Mouse (Mus musculus): ENCODE data around the gene Acsf3.

Acsf3 gene

DNA sequence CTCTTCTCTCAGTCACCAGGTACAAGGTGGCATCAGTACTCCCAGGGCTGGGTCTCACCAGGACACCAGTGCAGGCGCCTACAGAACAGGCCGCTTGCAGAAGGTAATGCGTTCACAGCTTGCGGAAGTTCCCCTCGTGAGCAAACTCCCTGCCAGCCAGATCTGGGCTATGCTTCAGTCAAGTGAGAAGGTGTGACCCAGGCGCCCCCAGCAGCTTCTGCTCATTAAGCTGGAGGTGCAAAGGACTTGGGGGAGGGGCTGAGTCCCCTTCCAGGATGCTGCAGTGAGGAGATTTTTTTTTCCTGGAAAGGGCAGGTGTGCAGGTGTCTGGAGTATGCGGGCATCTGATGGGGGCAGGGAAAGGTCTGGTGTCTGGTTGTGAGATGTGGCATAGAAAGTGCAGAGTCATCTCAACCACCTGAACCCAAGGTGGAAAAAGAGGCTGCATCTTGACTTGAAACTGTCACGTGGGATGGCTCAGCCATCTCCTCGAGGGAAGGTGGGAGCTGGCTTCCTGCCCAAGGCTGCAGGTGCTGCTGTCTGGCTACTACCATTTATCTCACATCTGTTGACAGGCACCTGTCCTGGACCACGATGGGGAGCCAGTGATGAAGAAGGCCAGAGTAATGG lies 2.7 kb upstream of the Acsf3 start:
- TF ChIP-seq GATA4 (IDR thresholded peaks at IDR 0.05; ENCODE audit: insufficient replicate concordance, low read length): no peak

DNA sequence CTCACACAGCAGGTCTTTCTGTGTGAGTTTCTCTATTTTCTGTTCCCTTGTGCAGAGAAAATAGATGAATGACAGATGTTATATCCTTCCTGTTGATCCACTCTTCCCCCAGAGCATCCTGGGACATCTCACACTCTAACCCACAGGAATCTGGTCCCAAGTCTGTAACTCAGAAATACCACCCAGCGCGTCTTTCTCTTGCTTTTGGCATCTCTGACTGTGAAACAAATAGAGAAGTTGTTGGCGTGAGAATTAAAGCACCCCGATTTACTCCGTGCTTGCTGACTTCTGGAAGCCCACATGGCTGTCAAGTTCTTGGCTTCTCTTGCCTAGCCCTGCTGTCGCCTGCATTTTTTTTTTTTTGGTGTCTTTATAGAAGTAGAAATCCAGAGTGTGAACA lies 2.4 kb downstream of the Acsf3 start:
- TF ChIP-seq GATA4 (IDR thresholded peaks at IDR 0.05; ENCODE audit: insufficient replicate concordance, low read length): no peak

DNA sequence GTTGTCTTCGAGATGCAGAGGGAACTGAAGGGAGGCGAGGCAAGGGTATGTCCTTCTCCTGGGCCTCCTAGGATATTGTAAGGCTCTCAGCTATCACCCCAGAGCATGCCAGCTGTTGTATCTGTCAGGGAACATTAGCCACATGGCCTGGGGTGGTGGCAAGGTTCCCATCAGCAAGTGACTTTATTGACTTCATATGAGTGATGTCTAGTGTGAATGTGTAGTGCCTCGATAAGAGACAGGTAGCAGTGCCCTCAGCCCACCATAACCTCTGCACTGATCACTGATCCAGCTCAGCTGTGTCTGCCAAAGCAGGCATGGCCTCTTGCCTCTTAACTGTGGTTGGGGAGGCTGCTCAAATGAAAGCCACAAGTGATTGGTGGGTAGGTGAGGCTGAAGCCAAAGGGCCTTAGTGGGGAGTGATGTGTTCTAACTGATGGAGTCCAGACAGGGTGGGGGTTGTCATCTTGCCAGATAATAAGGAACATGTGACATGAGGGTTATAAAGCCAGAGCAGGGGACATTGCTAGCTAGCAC lies 3.5 kb downstream of the Acsf3 start:
- no peak for TF ChIP-seq GATA4 (IDR thresholded peaks at IDR 0.05; ENCODE audit: insufficient replicate concordance, low read length)

DNA sequence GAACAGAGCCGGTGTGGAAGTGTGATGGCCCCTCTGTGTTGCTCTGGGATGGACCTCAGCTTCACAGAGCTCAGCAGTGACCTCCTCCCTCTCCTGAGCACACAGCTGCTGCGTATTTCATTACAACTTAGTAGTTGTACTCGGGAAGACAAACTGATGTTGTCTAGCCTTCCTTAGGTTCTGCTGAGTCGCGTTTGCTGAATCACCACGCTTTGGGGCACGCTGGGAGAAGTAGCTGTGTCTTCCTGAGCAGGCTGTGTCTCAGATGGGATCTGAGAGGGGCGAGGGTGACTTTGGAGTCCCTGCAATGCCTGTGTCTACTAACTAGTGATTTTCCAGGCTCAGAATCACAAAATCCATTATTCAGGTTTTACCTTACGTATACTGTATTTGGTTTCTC lies 4.0 kb downstream of the Acsf3 start:
- TF ChIP-seq GATA4 (IDR thresholded peaks at IDR 0.05; ENCODE audit: insufficient replicate concordance, low read length): no peak

DNA sequence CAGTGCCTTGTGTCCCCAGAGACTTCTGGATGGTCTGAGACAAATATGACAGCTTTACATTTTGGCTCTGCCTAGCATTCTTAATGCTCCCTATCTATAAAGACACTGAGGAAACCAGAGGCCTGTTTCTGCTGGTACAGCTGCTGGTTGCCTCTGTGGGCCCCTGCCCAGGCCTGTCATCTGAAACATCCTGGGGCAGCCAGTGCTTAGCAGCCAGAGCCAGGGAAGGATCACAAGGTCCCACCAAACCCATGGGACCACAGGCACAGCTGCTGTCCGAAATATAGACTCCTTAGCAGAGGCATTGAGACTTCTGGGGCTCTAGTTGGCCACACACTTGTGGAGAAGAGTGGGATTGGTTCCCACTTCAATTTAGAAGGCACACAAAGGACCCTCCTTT lies 9.5 kb downstream of the Acsf3 start:
- no peak for TF ChIP-seq GATA4 (IDR thresholded peaks at IDR 0.05; ENCODE audit: insufficient replicate concordance, low read length)

DNA sequence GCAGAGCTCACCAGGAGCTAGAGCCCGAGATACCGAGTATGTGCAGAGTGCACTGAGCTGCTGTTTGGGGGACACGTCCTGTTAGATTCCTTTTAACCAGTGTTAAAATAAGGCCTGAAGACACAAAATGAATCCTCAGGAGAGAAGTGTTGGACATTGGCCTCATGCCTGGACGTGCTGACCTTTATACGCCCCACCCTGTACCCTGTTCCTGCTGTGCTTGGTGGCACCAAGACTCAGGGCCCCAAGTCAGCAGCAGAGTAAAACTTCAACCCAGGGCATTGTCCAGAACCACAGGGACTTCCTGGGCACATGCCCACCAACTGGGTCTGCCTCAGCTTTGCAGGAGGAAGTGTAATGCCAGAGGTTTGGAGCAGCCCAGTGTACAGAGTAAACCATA lies 14.5 kb downstream of the Acsf3 start:
- no peak for TF ChIP-seq GATA4 (IDR thresholded peaks at IDR 0.05; ENCODE audit: insufficient replicate concordance, low read length)

DNA sequence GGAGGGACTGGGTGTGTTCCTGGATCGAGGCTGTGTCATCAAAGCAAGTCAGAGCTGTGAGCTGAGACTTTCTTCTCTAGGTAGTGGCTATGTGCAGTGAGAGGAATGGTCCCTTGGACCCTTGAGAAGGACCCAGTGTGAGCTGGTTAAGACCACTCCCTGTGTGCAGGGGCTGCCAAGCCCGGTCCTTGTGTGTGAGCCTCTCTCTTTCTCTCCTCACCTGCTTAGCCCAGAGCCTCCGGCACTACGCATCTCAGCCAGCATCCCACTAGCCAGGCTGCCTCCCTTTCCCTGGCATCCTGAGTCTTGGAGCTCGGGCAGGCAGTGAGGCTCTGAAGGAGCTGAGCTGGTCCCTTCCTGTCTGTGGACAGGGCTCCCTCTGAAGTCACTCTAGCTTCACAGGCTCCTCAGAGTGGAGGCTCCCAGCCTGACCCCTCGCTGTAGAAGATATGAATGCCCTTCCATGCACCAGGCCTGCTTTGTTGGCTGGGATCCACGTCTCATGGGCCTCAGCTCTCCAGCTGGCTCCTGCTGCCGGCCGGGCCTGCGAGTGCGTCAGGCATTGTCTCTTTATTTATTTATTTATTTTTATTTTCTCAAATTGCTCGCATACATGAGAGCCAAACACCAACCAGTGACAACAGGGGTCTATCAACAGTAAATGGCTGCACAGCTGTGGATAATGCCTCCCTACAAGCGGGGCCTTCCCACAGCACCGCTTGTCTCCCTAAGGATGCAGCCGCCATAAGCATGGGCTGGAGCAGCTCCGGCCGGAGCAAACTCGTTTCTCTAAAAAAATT lies 18.3 kb downstream of the Acsf3 start:
- TF ChIP-seq GATA4 (IDR thresholded peaks at IDR 0.05; ENCODE audit: insufficient replicate concordance, low read length): no peak

DNA sequence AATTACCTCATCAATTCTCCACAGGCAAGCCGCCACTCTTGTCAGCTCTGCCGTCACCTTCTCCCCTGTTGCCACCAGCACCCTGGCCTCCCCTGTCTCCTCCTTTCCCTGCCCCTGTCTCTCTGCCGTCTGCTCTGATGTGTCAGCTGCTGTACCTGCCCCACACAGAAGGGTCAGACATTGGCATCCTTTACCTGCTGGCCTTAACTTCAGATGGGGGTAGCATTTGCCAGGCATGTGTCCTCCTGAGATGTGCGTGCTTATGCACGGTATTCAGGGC lies 18.8 kb downstream of the Acsf3 start:
- no peak for TF ChIP-seq GATA4 (IDR thresholded peaks at IDR 0.05; ENCODE audit: insufficient replicate concordance, low read length)

DNA sequence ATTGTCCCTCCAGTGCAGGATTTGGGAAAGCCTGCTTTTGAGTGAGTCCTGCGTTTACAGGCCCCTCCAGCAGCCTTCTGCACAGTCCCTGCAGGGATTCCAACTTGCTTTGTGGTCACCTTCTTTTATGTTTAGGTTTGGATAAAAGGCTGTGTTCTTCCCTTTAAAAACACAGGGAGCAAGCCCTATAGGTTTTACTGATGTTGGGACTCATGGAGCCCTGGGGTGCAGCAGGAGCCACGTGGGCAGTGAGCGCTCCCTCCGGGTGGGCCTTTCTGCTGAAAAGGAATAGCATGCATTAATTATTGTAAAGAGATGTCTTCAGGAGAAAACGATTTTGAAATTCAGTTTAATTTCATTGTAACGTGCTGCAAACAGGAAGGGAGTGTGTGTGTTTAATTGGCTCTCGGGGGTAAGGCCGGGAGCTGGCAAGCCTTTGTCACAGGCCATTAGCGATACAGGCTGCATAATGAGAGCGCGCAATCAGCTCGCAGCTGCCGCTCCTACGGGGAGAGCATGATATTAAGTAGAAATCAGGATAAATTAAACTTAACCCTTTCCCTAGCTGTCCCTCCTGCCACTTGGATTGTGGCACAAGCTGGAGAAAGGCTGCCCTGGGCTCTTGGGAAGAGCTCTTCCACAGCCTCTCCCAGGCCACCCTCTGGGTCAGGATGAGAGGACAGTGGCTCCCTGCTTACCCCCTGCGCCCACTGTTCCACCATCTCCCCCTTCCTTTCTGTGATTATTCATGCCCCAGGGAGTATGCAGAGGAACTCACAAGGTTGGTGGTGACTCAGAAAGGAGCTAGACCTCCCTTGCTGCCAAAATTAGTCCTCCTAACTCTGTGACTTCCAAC lies 28.8 kb downstream of the Acsf3 start:
- TF ChIP-seq GATA4 (IDR thresholded peaks at IDR 0.05; ENCODE audit: insufficient replicate concordance, low read length): no peak

DNA sequence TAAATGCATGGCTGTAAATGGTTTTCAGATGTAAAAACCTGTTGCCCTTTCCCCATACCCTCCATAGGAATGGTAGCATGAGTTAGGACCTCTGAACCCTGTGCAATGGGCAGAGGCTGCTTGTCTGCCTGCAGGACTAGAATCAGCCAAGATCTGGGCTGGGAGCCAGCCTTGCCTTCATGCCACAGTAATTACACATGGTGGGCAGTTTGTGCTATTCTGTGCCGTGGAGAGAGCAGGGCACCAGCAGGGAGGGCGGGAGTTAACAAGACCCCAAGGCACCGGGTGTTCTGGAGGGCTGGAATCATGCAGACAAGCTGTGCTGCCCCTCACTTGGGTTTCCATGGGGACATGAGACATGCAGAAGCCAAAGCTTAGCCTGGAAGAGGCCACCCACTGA lies 30.1 kb downstream of the Acsf3 start:
- no peak for TF ChIP-seq GATA4 (IDR thresholded peaks at IDR 0.05; ENCODE audit: insufficient replicate concordance, low read length)

DNA sequence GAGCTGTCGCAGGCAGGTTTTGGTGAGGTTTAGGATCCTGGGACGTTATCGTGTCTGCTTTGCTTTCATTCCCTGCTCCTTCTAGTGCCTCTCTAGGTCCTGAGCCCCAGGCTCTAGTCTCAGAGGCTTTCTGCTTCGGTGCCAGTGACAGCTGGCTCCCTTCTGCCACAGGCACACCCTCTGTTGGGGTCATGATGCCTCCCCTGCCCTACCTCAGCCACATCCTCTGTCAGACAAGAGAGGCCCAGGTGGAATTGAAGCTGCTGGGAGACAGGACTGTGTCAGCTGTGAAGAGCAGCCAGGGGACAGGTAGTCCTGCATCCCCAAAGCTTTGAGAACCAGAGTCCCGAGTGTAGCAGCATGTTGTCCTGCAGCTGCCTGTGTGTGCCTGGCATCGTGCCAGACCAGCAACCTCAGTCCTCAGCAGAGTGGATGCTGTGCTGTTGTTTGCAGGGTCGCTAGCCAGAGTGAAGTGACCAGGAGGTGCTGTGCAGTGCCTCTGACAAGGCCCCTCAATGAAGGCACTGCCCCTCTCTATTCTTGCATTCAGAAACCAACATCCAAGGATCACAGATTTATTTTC lies 31.8 kb downstream of the Acsf3 start:
- TF ChIP-seq GATA4 (IDR thresholded peaks at IDR 0.05; ENCODE audit: insufficient replicate concordance, low read length): no peak

DNA sequence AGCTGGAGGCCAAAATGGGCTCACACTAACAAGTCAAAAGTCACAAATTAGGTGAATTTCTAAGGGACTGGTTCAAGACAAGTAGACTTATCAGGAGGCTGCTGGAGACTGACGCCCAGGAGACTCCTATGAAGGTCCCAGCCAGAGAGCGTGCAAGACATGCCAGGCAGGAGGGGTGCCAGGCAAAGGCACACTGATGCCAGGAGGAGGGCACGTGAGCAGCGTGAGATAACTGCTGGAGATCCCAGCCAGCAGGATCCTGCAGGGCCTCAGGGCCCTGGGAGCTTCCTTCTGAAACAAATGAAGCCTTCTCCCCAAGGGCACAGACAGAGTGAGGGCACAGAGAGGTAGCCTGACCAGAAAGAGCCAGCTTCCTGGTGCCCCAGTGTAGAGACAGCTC lies 32.6 kb downstream of the Acsf3 start:
- no peak for TF ChIP-seq GATA4 (IDR thresholded peaks at IDR 0.05; ENCODE audit: insufficient replicate concordance, low read length)

DNA sequence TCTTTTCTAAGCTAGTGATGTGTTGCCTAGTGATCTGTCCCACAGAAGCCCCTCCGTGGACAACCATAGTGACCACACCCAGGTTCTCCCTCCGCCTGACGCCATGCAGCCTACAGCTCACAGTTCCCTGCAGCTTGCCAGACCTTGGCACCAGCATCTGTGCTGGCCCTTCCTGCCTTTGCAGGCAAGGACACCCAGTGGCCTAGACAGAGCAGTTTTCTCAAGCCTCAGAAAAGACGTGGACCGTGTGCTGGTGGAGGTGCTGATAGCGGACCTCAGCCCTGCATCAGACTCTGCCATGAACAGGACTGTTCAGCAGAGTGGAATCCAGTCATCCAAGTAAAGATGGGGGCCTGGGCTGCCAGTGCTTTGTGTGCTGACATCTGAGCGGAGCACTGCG lies 35.1 kb downstream of the Acsf3 start:
- no peak for TF ChIP-seq GATA4 (IDR thresholded peaks at IDR 0.05; ENCODE audit: insufficient replicate concordance, low read length)

DNA sequence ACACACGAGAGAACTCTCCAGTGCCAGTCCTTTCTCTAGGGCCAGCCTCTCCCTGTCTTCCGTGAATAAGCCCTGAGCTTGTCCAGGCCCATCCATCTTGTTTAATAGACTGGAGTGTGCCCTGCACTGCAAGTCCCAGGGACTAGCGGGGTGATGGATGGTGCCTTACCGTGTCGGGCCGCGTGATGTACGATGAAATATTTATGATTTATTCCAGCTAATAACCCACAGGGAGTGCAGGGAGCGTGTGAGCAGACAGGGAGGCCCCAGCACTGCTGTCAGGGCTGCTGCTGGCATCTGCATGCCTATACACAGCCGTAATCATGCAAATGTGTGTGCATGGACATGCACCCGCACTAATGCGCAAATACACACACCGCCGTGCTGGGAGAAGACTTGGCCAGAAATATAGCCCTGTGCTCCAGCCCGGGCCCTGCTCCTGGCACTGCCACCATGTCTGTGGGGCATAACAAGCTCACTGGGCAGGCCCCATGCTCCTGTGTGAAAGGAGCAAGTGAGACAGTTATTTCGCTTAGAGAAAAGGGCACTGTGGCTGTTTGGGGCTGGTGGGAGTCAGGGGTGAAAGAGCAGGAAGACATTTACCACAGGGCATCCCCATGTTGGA lies 36.7 kb downstream of the Acsf3 start:
- TF ChIP-seq GATA4 (IDR thresholded peaks at IDR 0.05; ENCODE audit: insufficient replicate concordance, low read length): no peak

DNA sequence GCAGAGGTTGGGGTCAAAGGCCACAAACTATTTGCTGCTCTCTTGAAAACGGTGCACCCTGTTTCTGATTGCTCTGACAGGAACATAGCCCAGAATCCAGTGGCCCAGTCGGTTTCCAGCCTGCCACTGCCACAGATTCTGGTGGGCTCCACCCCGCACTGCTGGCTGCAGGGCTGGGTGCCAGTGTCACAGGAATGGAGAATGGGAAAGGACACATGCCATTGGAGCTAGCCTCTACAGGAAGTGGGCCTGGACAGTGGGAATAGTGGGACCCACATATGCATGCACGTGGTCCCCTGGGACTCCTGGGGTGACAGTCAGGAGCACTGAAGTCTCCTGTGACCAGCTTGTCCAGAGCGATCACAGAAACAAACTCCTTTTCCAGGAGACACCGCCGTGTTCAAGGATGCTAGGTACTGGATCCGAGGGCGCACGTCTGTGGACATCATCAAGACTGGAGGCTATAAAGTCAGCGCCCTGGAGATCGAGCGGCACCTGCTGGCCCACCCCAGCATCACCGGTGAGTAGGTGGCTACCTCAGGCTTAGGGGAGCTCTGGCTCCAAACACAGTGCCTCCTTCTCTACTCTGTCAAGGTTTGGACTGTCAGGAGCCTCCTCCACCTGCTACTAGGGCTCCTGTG lies 37.4 kb downstream of the Acsf3 start:
- TF ChIP-seq GATA4 (IDR thresholded peaks at IDR 0.05; ENCODE audit: insufficient replicate concordance, low read length): no peak

Data from liver, adult (tissue).